Mouse (Mus musculus) liver, postnatal 0 days (tissue): ENCODE measurements around the gene Asb7. TPM values are rescaled to one million over a fixed set of nuclear protein-coding genes. Genes with fewer than 3 reads are reported as not detected.

Source experiments
- ATAC-seq: fragments of 200-750 bp; cut with Nextera tagmentation; 2 replicates; pipeline ENCODE4 v1.8.0; 2017; ENCODE audit warnings: mild to moderate bottlenecking, moderate library complexity
- DNase-seq: peaks from one replicate; pipeline ENCODE4 v3.0.0-alpha.2; 2016
- H3K27ac ChIP-seq: fragments of 300-500 bp; sonication (generic); 2 replicates; pipeline ENCODE4 v1.5.1; 2014; ENCODE audit warnings: antibody characterized with exemption, moderate library complexity, mild to moderate bottlenecking, low read depth
- H3K27me3 ChIP-seq: fragments of 300-500 bp; sonication (generic); 2 replicates; pipeline ENCODE4 v1.6.1; 2014; ENCODE audit warnings: low read length, control low read depth, mixed read lengths; ENCODE audit not compliant: insufficient read depth
- H3K36me3 ChIP-seq: fragments of 300-500 bp; sonication (generic); replicated peaks from 2 replicates; pipeline ENCODE4 v1.6.1; 2014; ENCODE audit warnings: mild to moderate bottlenecking, control low read depth, low read length, moderate library complexity, mixed read lengths; ENCODE audit not compliant: insufficient read depth
- H3K4me1 ChIP-seq: fragments of 300-500 bp; sonication (generic); 2 replicates; pipeline ENCODE4 v1.6.1; 2014; ENCODE audit warnings: antibody characterized with exemption, mild to moderate bottlenecking, control low read depth; ENCODE audit not compliant: insufficient read depth
- H3K4me2 ChIP-seq: fragments of 300-500 bp; sonication (generic); 2 replicates; pipeline ENCODE4 v1.6.1; 2014; ENCODE audit warnings: low read depth, mild to moderate bottlenecking, low read length, moderate library complexity, mixed read lengths
- H3K4me3 ChIP-seq: fragments of 300-500 bp; sonication (generic); 2 replicates; pipeline ENCODE4 v1.5.1; 2014; ENCODE audit warnings: low read depth, low read length
- H3K9ac ChIP-seq: fragments of 300-500 bp; sonication (generic); replicated peaks from 2 replicates; pipeline ENCODE4 v1.6.1; 2014; ENCODE audit warnings: mild to moderate bottlenecking, moderate library complexity
- H3K9me3 ChIP-seq: fragments of 300-500 bp; sonication (generic); 2 replicates; pipeline ENCODE4 v1.6.1; 2016; ENCODE audit warnings: mild to moderate bottlenecking, control low read depth, low read length, mixed read lengths
- CTCF ChIP-seq: sonication (generic); IDR thresholded peaks from 2 replicates; pipeline ENCODE4 v1.5.1; 2016; ENCODE audit warnings: antibody characterized with exemption, low read depth
- EP300 ChIP-seq: IDR thresholded peaks from 2 replicates; pipeline ENCODE4 v1.6.1; 2016; ENCODE audit warnings: antibody characterized with exemption, low read depth, mild to moderate bottlenecking
- WGBS: fragments of 180-500 bp; shearing (Covaris S2); extraction: QIAGEN DNeasy Blood & Tissue Kit; methylation state at CpG from one replicate; pipeline ENCODE4 v1.1.7; 2014; ENCODE audit not compliant: insufficient replicate concordance; 5-methylcytosine and 5-hydroxymethylcytosine counted together
- polyA plus RNA-seq: library from polyadenylated mRNA; unstranded; fragments of >200 nt; fragmentation: Nextera tagmentation; extraction: Ambion mirVana; gene quantifications from 2 replicates; pipeline ENCODE4 v1.2.1, GENCODE M21; 2015

Asb7 gene
- polyA plus RNA-seq, 1 experiment from 2014 or later, result 3.5 TPM

GRCm38 (mm10) chr7:66601846-66602245 lies 87.5 kb downstream of the Asb7 start:
- no peak overlapping the region for H3K4me2 ChIP-seq
- no peaks in the 10 kb centered on the region for H3K27me3 ChIP-seq
- no peak for DNase-seq
- ATAC-seq, result no peak
- H3K4me1 ChIP-seq, result peaks cover 2% of the 10 kb centered on the region; the same call in 1 of the 2 replicates
- no peak overlapping the region for H3K9ac ChIP-seq
- H3K9me3 ChIP-seq, result no peaks in the 10 kb centered on the region
- TF ChIP-seq CTCF (no peak), EP300 (no peak)
- H3K4me3 ChIP-seq, result no peak overlapping the region
- H3K36me3 ChIP-seq, result no peaks in the 10 kb centered on the region
- H3K27ac ChIP-seq, result no peak overlapping the region

DNA sequence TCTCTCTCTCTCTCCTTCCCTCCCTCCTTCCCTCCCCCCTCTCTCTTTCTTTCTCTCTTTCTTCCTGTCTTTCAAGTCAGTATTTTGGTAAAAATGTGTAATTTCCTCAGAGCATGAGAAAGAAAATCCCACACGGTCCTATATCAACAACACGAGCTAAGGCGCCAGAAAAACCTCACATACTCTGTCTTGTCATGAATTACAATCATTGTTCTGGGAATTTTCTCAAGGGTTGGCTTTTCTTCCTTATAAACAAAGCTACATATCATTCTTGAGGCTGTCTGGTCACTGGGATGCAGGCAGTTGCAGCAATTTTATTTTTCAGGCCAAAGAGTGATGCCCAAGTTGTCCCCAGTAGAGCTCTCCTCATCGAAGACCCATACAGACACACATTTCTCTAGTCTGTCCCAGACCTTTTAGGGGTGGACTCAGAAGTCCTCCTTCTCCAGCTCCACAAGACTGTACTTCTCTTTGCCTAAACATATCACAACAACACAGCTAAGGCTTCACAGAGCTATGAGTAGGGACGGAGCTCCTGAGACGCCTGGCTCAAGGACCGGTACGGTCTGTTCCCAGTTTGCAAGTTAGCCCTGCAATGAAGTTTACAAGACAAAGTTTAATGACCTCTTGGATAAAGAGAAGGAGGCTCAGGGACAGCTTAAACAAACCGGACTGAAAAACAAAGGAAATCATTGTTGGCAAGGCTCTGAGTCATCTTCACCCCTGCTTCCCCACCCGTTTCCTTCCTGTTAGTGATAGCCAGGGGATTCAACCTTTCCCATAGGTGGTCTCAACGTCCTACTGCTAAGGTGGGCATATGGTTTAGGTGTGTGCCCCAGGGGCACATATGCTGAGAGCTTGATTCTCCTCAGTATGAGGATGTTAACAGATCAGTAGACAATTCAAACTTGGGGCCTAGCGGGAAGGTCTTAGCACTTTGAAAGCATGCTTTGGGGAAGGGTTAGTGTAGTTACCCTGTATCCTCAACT lies 88.5 kb downstream of the Asb7 start:
- 59% methylated on average over 12 of the region's 12 CpGs for WGBS
- Histone ChIP-seq H3K27ac (0 out of 2 replicates have a peak overlapping the region, but pooled peaks have one; percentile 39), H3K27me3 (no peaks in the 10 kb centered on the region), H3K9me3 (no peaks in the 10 kb centered on the region), H3K4me3 (no peak overlapping the region), H3K4me2 (no peak overlapping the region), H3K9ac (no peak overlapping the region), H3K36me3 (no peaks in the 10 kb centered on the region), H3K4me1 (peaks cover 2% of the 10 kb centered on the region; the same call in 1 of the 2 replicates)
- ATAC-seq, result no peak
- no peak for TF ChIP-seq EP300
- TF ChIP-seq CTCF, result no peak
- no peak for DNase-seq

DNA sequence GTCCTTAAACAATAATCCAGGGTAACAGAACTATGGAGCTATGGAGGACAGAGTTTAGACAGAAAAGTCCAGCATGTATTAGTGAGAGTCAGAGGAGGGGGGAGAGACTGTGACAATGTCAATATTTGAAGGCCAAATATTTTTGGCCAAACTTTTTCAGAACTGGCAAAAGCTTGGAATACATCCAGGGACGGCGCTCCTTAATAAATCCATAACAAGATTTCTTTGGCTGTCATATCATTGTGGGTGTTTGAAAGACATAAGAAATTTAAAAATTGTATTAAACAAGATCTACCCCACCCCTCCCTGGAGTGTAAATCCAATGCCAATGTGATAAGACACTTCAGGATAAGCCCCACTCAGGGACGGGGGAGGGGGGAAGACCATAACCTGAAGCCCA lies 89.3 kb downstream of the Asb7 start:
- no peak overlapping the region for H3K4me3 ChIP-seq
- no peak for ATAC-seq
- H3K36me3 ChIP-seq, result no peaks in the 10 kb centered on the region
- H3K27ac ChIP-seq, result no peak overlapping the region
- no peak for TF ChIP-seq CTCF
- TF ChIP-seq EP300, result no peak
- H3K27me3 ChIP-seq, result no peaks in the 10 kb centered on the region
- no peak for DNase-seq
- WGBS, result 68% methylated on average over 3 of the region's 3 CpGs
- H3K4me1 ChIP-seq, result peaks cover 2% of the 10 kb centered on the region; the same call in 1 of the 2 replicates
- H3K4me2 ChIP-seq, result no peak overlapping the region
- H3K9ac ChIP-seq, result no peak overlapping the region
- no peaks in the 10 kb centered on the region for H3K9me3 ChIP-seq

- no peak overlapping the region for H3K27ac ChIP-seq
- ATAC-seq (no peak), DNase-seq (no peak)
- H3K4me1 ChIP-seq, result peaks cover 2% of the 10 kb centered on the region; the same call in 1 of the 2 replicates
- H3K4me2 ChIP-seq, result no peak overlapping the region
- 92% methylated on average over 3 of the region's 3 CpGs for WGBS
- H3K36me3 ChIP-seq, result no peaks in the 10 kb centered on the region
- H3K9me3 ChIP-seq, result no peaks in the 10 kb centered on the region
- no peak overlapping the region for H3K4me3 ChIP-seq
- TF ChIP-seq EP300, result no peak
- TF ChIP-seq CTCF, result no peak
- H3K27me3 ChIP-seq, result no peaks in the 10 kb centered on the region
- no peak overlapping the region for H3K9ac ChIP-seq
Measured at GRCm38 (mm10) chr7:66597900-66598299, 91.5 kb downstream of the Asb7 start.

Other genes starting within 250 kb of the Asb7 start
- gene Lins1, start 293 bp upstream of the Asb7 start, polyA plus RNA-seq, result 2.5 and 2.6 TPM in 2 replicates
- not detected in 2 replicates for gene Cers3, start 53.9 kb upstream of the Asb7 start, polyA plus RNA-seq
- gene Adamts17, start 150.1 kb upstream of the Asb7 start, polyA plus RNA-seq, result 0.02 and 0.05 TPM in 2 replicates